Mouse (Mus musculus) CH12.LX (cell line): ENCODE results near the gene Sgms1. TPM values are rescaled to one million over a fixed set of nuclear protein-coding genes. Genes with fewer than 3 reads are reported as not detected.
A peak's percentile ranks its signal among the peaks of the same experiment; 100 is the strongest.

Source experiments
- DNase-seq: peaks from one replicate; pipeline ENCODE4 v3.0.0-alpha.2; 2013; ENCODE audit errors: extremely low read depth
- H3K27ac ChIP-seq: 2 replicates; pipeline ENCODE4 v1.5.1; 2012; ENCODE audit warnings: low read depth, mild to moderate bottlenecking, control low read depth, moderate library complexity; ENCODE audit not compliant: insufficient read depth
- H3K27me3 ChIP-seq: replicated peaks from 2 replicates; pipeline ENCODE3; 2012; ENCODE audit warnings: inconsistent platforms
- H3K36me3 ChIP-seq, 2 experiments: replicated peaks in 1 of 2; 2 replicates each; pipeline versions ENCODE3 to v1.6.1; 2012; ENCODE audit warnings: inconsistent platforms in 1 of 2, low read length in 1 of 2, mild to moderate bottlenecking in 1 of 2, mixed read lengths in 1 of 2, moderate library complexity in 1 of 2; ENCODE audit not compliant: control insufficient read depth in 1 of 2, insufficient read depth in 1 of 2
- H3K4me1 ChIP-seq, 2 experiments: 2 replicates each; pipeline ENCODE4 v1.6.1; 2012; ENCODE audit warnings: inconsistent platforms in 1 of 2, moderate library complexity in 1 of 2; ENCODE audit not compliant: insufficient read depth in 2 of 2, control insufficient read depth in 1 of 2
- H3K4me2 ChIP-seq: 2 replicates; pipeline ENCODE4 v1.6.1; 2012; ENCODE audit warnings: low read depth, mild to moderate bottlenecking, control low read depth; ENCODE audit not compliant: poor library complexity, insufficient read depth, severe bottlenecking
- H3K4me3 ChIP-seq, 3 experiments: fragments of 150-350 bp in 1 of 3; sonication (generic) in 1 of 3; replicated peaks in 1 of 3; 2 replicates each; pipeline versions ENCODE3 to v1.5.1; 2011 to 2012; ENCODE audit warnings: low read depth in 2 of 3, low read length in 2 of 3, mild to moderate bottlenecking in 2 of 3, moderate library complexity in 2 of 3, control low read depth in 1 of 3, improper control_type of control experiment in 1 of 3, inconsistent platforms in 1 of 3, mixed read lengths in 1 of 3; ENCODE audit not compliant: poor library complexity in 1 of 3
- H3K79me2 ChIP-seq: replicated peaks from 2 replicates; pipeline ENCODE4 v1.6.1; 2012; ENCODE audit warnings: mild to moderate bottlenecking, moderate library complexity; ENCODE audit not compliant: control insufficient read depth, poor library complexity, insufficient read depth, severe bottlenecking; ENCODE audit errors: extremely low read depth
- H3K9ac ChIP-seq: 2 replicates; pipeline ENCODE4 v1.6.1; 2012; ENCODE audit warnings: low read depth, mild to moderate bottlenecking, control low read depth, moderate library complexity; ENCODE audit not compliant: insufficient read depth
- H3K9me3 ChIP-seq: replicated peaks from 2 replicates; pipeline ENCODE3; 2012; ENCODE audit warnings: low read length, inconsistent platforms, mixed read lengths
- E2F4 ChIP-seq: IDR thresholded peaks from 2 replicates; pipeline ENCODE4 v1.6.1; 2011; ENCODE audit warnings: low read depth, low read length, improper control_type of control experiment; ENCODE audit not compliant: insufficient replicate concordance
- EP300 ChIP-seq: IDR thresholded peaks from 2 replicates; pipeline ENCODE4 v1.6.1; 2011; ENCODE audit warnings: low read length, improper control_type of control experiment
- ETS1 ChIP-seq: conservative IDR thresholded peaks from 2 replicates; pipeline ENCODE4 v1.6.1; 2012; ENCODE audit warnings: low read depth, mild to moderate bottlenecking, inconsistent platforms, low read length, improper control_type of control experiment, moderate library complexity
- MAX ChIP-seq: IDR thresholded peaks from 2 replicates; pipeline ENCODE4 v1.6.1; 2011; ENCODE audit warnings: low read length, improper control_type of control experiment
- POLR2AphosphoS2 ChIP-seq: IDR thresholded peaks from 2 replicates; pipeline ENCODE4 v1.6.1; 2011; ENCODE audit warnings: low read depth, low read length, improper control_type of control experiment
- RAD21 ChIP-seq: IDR thresholded peaks from 2 replicates; pipeline ENCODE4 v1.6.1; 2011; ENCODE audit warnings: low read depth, mild to moderate bottlenecking, low read length, improper control_type of control experiment, moderate library complexity
- SMC3 ChIP-seq: IDR thresholded peaks from 2 replicates; pipeline ENCODE4 v1.6.1; 2011; ENCODE audit warnings: low read depth, low read length, improper control_type of control experiment
- TBP ChIP-seq: conservative IDR thresholded peaks from 2 replicates; pipeline ENCODE4 v1.6.1; 2011; ENCODE audit warnings: low read depth, low read length, improper control_type of control experiment
- USF1 ChIP-seq: IDR thresholded peaks from 2 replicates; pipeline ENCODE4 v1.6.1; 2014; ENCODE audit warnings: low read depth, mild to moderate bottlenecking, inconsistent platforms, low read length, improper control_type of control experiment
- dilution Hi-C: fragments of 300-500 bp; cut with MboI; formaldehyde crosslinking; loops from 2 replicates; pipeline ENCODE4 v1.14.3; 2020; ENCODE audit warnings: low sequenced_read_pairs; ENCODE audit not compliant: extremely low pct_unique_long_range_greater_than_20kb, extremely low pct_ligation_motif_present
- in situ Hi-C: fragments of 300-500 bp; cut with MboI; formaldehyde crosslinking; loops from 3 replicates; pipeline ENCODE4 v1.14.3; 2019; ENCODE audit warnings: low sequenced_read_pairs, low pct_ligation_motif_present, low pct_unique_long_range_greater_than_20kb, mixed read lengths
- polyA plus RNA-seq: library from polyadenylated mRNA; unstranded; fragments of >175 nt; gene quantifications from 2 replicates; pipeline ENCODE4 v1.2.1, GENCODE M21; 2012; ENCODE audit warnings: low read depth; ENCODE audit not compliant: insufficient read length
- total RNA-seq, 2 experiments: library from RNA; depleted of rRNA; stranded (reverse); fragments of 300-350 nt in 1 of 2; fragments of >200 nt in 1 of 2; gene quantifications; 2 replicates each; pipeline ENCODE4 v1.2.3; 2012 to 2014

Gene Sgms1
- total and polyA plus RNA-seq, 3 experiments, result 1.4 to 1.8 (median 1.8) TPM

DNA sequence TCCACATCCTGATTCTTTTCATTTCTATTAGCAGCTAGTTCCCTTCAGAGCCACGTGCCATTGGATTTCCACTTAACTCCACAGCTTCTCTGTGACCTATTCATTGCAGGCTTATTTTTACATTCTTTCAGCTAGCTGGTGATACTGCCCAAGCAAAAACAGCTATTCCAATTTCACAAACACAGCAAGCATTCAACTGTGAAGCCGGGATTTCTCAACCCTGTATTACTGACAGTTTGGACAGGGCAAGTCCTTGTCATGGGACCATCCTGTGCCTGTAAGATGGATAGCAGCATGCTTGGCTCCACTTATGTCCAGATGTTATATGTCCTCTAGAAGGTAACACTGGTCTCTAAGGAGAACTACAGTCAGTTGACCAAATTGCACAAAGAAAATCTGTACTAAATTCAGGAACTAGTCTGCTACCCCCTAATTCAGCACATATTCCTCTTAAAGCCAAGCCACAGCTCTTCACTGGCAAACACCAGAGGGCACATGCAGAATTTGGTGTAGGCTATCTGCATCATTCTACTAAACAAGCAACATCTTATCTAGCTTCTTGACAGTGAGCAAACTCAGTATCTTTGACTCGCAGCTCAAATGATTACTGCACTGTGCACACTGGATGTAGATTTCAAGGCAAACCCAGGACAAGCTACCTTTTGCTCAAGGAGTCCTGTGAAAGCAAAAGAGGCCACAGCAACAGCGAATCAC lies 189.5 kb downstream of the Sgms1 start:
- dilution Hi-C loops, result no loop called here
- H3K79me2 ChIP-seq, result no peaks in the 10 kb centered on the region
- in situ Hi-C loops, result no loop called here
- no peaks in the 10 kb centered on the region for H3K36me3 ChIP-seq
- no peak for DNase-seq
- H3K27ac ChIP-seq, result no peak overlapping the region
- no peaks in the 10 kb centered on the region for H3K27me3 ChIP-seq
- TF ChIP-seq MAX, result no peak
- TF ChIP-seq POLR2AphosphoS2, result no peak
- no peak for TF ChIP-seq RAD21
- no peak for TF ChIP-seq TBP
- no peak for TF ChIP-seq ETS1
- no peaks in the 10 kb centered on the region for H3K4me1 ChIP-seq
- H3K4me2 ChIP-seq, result no peak overlapping the region
- H3K9me3 ChIP-seq, result no peaks in the 10 kb centered on the region
- H3K9ac ChIP-seq, result no peak overlapping the region
- no peak overlapping the region for H3K4me3 ChIP-seq

DNA sequence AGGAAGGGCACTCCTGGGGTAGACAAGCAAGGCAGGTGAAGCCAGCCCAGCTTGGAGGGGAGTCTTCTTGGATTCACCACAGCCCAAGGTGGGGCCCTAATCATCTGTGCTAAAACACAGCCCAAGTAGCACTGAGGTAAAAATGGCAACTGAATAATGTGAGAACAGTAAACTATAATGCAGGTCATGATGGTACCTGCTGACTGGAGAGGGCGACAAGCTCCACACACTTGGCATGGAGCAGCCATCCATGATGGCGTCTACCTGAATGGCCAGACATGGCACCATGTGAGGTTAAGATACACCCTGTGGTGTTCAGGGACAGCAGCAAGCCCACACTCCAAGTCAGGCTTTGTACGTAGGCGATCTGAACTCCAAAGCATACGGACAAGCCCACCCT lies 190.4 kb downstream of the Sgms1 start:
- Histone ChIP-seq H3K27me3 (no peaks in the 10 kb centered on the region), H3K79me2 (no peaks in the 10 kb centered on the region), H3K4me1 (no peaks in the 10 kb centered on the region), H3K4me3 (no peak overlapping the region), H3K9me3 (no peaks in the 10 kb centered on the region), H3K9ac (no peak overlapping the region), H3K27ac (no peak overlapping the region), H3K36me3 (no peaks in the 10 kb centered on the region), H3K4me2 (no peak overlapping the region)
- TF ChIP-seq USF1, result no peak
- TF ChIP-seq SMC3, result no peak
- no peak for TF ChIP-seq E2F4
- TF ChIP-seq EP300, result no peak
- dilution Hi-C loops, result no loop called here
- in situ Hi-C loops, result no loop called here
- no peak for DNase-seq

DNA sequence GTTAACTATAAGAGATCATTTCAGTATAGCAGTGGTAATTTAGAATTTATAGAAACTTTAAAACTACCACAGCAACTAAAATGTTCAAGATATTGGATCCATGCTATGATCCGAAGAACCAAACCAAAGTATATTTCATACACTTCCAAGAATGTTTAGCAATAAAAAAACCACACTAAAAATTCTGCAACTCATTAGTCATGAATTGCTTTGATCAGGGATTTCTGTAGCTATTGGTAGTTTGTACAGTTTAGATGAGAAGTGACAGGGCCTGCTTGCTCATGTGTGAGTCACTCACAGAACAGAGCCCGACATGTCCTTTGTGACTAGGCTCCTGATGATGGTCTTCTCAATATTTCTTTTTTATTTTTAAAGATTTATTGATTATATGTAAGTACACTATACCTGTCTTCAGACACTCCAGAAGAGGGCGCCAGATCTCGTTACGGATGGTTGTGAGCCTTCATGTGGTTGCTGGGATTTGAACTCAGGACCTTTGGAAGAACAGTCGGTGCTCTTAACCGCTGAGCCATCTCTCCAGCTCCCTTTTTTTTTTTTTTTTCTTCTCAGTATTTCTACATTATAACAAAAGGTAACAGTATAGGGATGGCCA lies 190.9 kb downstream of the Sgms1 start:
- in situ Hi-C loops (no loop called here), dilution Hi-C loops (no loop called here)
- TF ChIP-seq SMC3, result 0 out of 2 replicates have a peak, but pooled peaks have one; percentile 5
- no peak for TF ChIP-seq POLR2AphosphoS2
- H3K4me3 ChIP-seq, result no peak overlapping the region
- H3K4me1 ChIP-seq, result no peaks in the 10 kb centered on the region
- no peaks in the 10 kb centered on the region for H3K9me3 ChIP-seq
- no peak overlapping the region for H3K4me2 ChIP-seq
- H3K27me3 ChIP-seq, result no peaks in the 10 kb centered on the region
- no peak overlapping the region for H3K9ac ChIP-seq
- DNase-seq, result no peak
- no peak overlapping the region for H3K27ac ChIP-seq
- H3K36me3 ChIP-seq, result no peaks in the 10 kb centered on the region
- H3K79me2 ChIP-seq, result no peaks in the 10 kb centered on the region
